Mouse (Mus musculus) testis, adult 2 months (tissue): ENCODE measurements around the gene Spats2l.

Experiments
- CTCF ChIP-seq: fragments of 200-500 bp; IDR thresholded peaks from 2 replicates; pipeline ENCODE4 v1.5.1; 2012; ENCODE audit warnings: low read depth, mild to moderate bottlenecking, inconsistent platforms, low read length, moderate library complexity; ENCODE audit not compliant: control insufficient read depth, insufficient read depth, insufficient replicate concordance
- POLR2A ChIP-seq: fragments of 200-500 bp; IDR thresholded peaks from 2 replicates; pipeline ENCODE4 v1.6.1; 2012; ENCODE audit warnings: low read depth, mild to moderate bottlenecking, inconsistent platforms, low read length, moderate library complexity; ENCODE audit not compliant: control insufficient read depth

GRCm38 (mm10) chr1:57873996-57874395, 100.0 kb downstream of the Spats2l start:
- TF ChIP-seq POLR2A (no peak), CTCF (no peak)
